Mouse (Mus musculus): Measurements from ENCODE around the gene Plcg2. TPM values are rescaled to one million over a fixed set of nuclear protein-coding genes. Genes with fewer than 3 reads are reported as not detected.

The Plcg2 gene
- polyA plus RNA-seq, 1 experiment from 2014 or later, result 3.4 TPM

DNA sequence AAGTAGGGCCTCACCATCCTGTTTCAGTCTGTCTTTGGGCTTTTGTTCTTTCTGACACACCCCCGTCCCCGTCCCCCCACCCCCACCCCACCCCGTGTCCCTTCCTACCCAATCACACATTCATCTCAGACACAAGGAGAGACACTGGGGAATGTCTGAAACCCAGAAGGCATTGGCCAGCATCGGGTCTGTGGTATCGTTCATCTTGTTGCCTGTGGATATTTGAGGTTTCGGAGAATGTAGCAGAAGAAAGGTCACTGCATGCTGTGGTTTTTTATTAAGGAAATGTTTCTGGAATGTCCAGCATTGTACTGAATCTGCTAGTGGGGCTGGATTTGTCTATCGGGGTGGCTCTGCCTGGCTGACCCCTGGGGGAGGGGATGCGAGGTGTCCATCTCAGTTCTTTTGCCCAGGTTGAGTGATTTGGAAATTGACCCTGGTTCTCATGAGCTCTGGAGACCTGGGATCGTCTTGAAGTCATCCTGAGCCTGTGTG is 78.2 kb downstream of the Plcg2 start:
- WGBS, result 74% methylated on average over 9 of the region's 9 CpGs
- H3K4me2 ChIP-seq (ENCODE audit: low read depth), result no peak overlapping the region
- no peaks in the 10 kb centered on the region for H3K36me3 ChIP-seq (ENCODE audit: control insufficient read depth, insufficient read depth, low read length)
- H3K27me3 ChIP-seq (ENCODE audit: control insufficient read depth, insufficient read depth, low read length), result no peaks in the 10 kb centered on the region
- H3K4me3 ChIP-seq (ENCODE audit: low read depth, low read length), result no peak overlapping the region
- DNase-seq (ENCODE audit: low spot score) (no peak), ATAC-seq (ENCODE audit: insufficient read depth, low FRiP score, low TSS enrichment) (no peak)
- H3K4me1 ChIP-seq (ENCODE audit: control insufficient read depth, insufficient read depth, low read length), result no peaks in the 10 kb centered on the region
- H3K9ac ChIP-seq (ENCODE audit: low read length), result no peak overlapping the region
- H3K27ac ChIP-seq (ENCODE audit: low read depth, low read length), result no peak overlapping the region
- no peaks in the 10 kb centered on the region for H3K9me3 ChIP-seq (ENCODE audit: control insufficient read depth, low read length)

DNA sequence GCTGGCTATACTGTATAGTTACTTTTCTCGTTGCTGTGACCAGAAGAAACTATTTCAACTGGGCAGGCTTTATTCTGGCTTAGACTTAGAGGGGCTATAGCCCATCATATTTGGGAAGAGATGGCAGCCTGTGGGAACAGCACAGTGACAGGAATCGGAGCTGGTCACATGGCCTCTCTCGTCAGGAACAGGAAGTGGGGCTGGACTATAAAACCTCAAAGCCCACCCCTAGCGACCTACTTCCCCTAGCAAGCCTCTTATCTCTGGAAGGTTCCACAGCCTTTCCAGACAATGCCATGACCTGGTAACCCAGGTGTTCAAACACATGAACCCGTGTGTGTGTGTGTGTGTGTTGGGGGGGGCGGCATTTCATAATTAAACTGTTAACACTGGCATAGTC is 79.0 kb downstream of the Plcg2 start:
- no peak for ATAC-seq (ENCODE audit: insufficient read depth, low FRiP score, low TSS enrichment)
- DNase-seq (ENCODE audit: low spot score), result no peak
- H3K9ac ChIP-seq (ENCODE audit: low read length), result no peak overlapping the region
- no peaks in the 10 kb centered on the region for H3K9me3 ChIP-seq (ENCODE audit: control insufficient read depth, low read length)
- H3K36me3 ChIP-seq (ENCODE audit: control insufficient read depth, insufficient read depth, low read length), result no peaks in the 10 kb centered on the region
- no peak overlapping the region for H3K4me3 ChIP-seq (ENCODE audit: low read depth, low read length)
- H3K4me2 ChIP-seq (ENCODE audit: low read depth), result no peak overlapping the region
- H3K4me1 ChIP-seq (ENCODE audit: control insufficient read depth, insufficient read depth, low read length), result no peaks in the 10 kb centered on the region
- H3K27ac ChIP-seq (ENCODE audit: low read depth, low read length), result no peak overlapping the region
- no peaks in the 10 kb centered on the region for H3K27me3 ChIP-seq (ENCODE audit: control insufficient read depth, insufficient read depth, low read length)
- 83% methylated on average over 6 of the region's 6 CpGs for WGBS

DNA sequence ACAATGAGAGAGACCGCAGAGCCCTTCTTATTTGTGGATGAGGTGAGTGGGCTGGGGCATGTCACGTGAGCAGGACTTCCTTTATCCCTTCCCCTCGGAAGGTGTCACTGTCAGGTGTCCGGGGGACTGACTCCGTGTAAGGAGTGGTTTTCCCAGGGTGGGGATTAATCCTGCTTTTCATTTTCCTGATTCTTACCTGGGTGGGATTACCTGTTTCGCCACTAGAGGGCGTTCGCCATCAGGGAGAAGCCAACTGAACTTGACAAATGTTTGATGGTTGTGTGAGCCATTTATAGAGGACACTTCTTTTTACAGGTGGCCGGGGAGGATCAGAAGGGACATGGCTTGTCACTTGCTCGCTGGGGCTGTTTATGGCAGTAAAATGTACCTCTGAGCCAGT is 79.8 kb downstream of the Plcg2 start:
- no peak overlapping the region for H3K27ac ChIP-seq (ENCODE audit: low read depth, low read length)
- WGBS, result 59% methylated on average over 10 of the region's 10 CpGs

DNA sequence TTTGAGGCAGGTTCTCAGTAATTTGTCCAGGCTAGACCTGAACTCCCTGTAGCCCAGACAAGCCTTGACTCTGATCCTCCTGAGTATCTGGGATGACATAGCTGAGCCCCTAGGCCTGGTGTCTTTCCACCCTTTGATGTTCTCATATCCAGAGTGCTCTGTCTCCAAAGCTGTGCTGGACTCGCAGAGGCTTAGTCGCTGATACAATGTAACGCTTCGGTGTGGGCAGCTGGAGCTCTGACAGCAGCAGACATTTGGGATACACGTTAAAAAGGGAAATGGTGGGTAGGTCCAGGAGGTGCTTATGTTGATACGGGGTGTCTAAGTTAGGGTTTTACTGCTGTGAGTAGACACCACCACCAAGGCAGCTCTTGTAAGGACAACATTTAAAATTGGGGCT is 80.8 kb downstream of the Plcg2 start:
- ATAC-seq (ENCODE audit: insufficient read depth, low FRiP score, low TSS enrichment), result no peak
- H3K4me3 ChIP-seq (ENCODE audit: low read depth, low read length), result no peak overlapping the region
- no peaks in the 10 kb centered on the region for H3K4me1 ChIP-seq (ENCODE audit: control insufficient read depth, insufficient read depth, low read length)
- no peaks in the 10 kb centered on the region for H3K36me3 ChIP-seq (ENCODE audit: control insufficient read depth, insufficient read depth, low read length)
- H3K4me2 ChIP-seq (ENCODE audit: low read depth), result no peak overlapping the region
- H3K27ac ChIP-seq (ENCODE audit: low read depth, low read length), result no peak overlapping the region
- no peak for DNase-seq (ENCODE audit: low spot score)
- WGBS, result 90% methylated on average over 6 of the region's 6 CpGs
- no peak overlapping the region for H3K9ac ChIP-seq (ENCODE audit: low read length)
- H3K27me3 ChIP-seq (ENCODE audit: control insufficient read depth, insufficient read depth, low read length), result no peaks in the 10 kb centered on the region
- H3K9me3 ChIP-seq (ENCODE audit: control insufficient read depth, low read length), result no peaks in the 10 kb centered on the region

More for the DNA sequence above, 79.8 kb downstream of the Plcg2 start:
- no peak for ATAC-seq (ENCODE audit: insufficient read depth, low FRiP score, low TSS enrichment)
- Histone ChIP-seq H3K4me2 (ENCODE audit: low read depth) (no peak overlapping the region), H3K36me3 (ENCODE audit: control insufficient read depth, insufficient read depth, low read length) (no peaks in the 10 kb centered on the region), H3K4me3 (ENCODE audit: low read depth, low read length) (no peak overlapping the region), H3K9me3 (ENCODE audit: control insufficient read depth, low read length) (no peaks in the 10 kb centered on the region), H3K4me1 (ENCODE audit: control insufficient read depth, insufficient read depth, low read length) (no peaks in the 10 kb centered on the region), H3K9ac (ENCODE audit: low read length) (no peak overlapping the region), H3K27me3 (ENCODE audit: control insufficient read depth, insufficient read depth, low read length) (no peaks in the 10 kb centered on the region)
- no peak for DNase-seq (ENCODE audit: low spot score)

DNA sequence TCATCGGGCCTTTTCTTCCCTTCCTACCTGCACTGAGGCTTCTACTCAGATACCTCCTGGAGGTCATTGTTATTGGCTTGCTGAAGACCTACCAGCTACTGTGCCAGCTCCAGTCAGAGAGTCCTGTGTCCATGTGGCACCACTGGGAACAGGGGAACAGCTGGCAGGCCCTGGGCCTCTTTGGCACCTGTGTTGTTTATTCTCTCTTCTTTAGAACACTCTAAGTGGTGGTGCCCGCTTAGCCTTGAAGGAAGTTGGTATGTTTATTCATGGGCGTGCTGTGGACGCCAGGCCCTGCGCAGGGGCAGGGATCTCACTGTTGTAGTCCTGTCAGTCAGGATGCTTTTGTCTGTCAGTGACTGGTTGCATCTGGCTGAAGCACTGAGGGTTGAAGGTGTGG is 95.8 kb downstream of the Plcg2 start:
- no peaks in the 10 kb centered on the region for H3K36me3 ChIP-seq (ENCODE audit: control insufficient read depth, insufficient read depth, low read length)
- DNase-seq (ENCODE audit: low spot score) (no peak), ATAC-seq (ENCODE audit: insufficient read depth, low FRiP score, low TSS enrichment) (no peak)
- no peak overlapping the region for H3K9ac ChIP-seq (ENCODE audit: low read length)
- no peaks in the 10 kb centered on the region for H3K9me3 ChIP-seq (ENCODE audit: control insufficient read depth, low read length)
- H3K27ac ChIP-seq (ENCODE audit: low read depth, low read length), result no peak overlapping the region
- 95% methylated on average over 5 of the region's 5 CpGs for WGBS
- no peaks in the 10 kb centered on the region for H3K27me3 ChIP-seq (ENCODE audit: control insufficient read depth, insufficient read depth, low read length)
- no peaks in the 10 kb centered on the region for H3K4me1 ChIP-seq (ENCODE audit: control insufficient read depth, insufficient read depth, low read length)
- no peak overlapping the region for H3K4me3 ChIP-seq (ENCODE audit: low read depth, low read length)
- H3K4me2 ChIP-seq (ENCODE audit: low read depth), result no peak overlapping the region

DNA sequence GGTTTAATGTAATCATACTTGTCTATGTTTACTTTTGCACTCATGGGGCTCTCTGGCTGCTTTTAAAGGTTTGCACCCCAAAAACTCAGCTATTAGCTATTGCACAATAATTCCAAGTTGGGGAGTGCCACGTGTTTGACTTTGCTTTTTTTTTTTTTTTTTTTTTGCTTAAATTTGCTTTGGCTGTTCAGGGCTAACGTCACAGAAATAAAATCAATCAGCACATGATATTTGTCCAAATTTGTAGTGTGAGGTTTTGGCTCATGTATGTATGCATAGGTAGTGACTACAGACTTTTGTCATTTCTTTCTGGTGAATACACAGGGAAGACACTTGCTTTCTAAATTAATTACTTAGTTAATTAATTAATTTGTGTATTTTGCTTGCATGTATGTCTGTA is 96.9 kb downstream of the Plcg2 start:
- no peak overlapping the region for H3K9ac ChIP-seq (ENCODE audit: low read length)
- H3K27ac ChIP-seq (ENCODE audit: low read depth, low read length), result no peak overlapping the region
- no peak overlapping the region for H3K4me3 ChIP-seq (ENCODE audit: low read depth, low read length)
- no peaks in the 10 kb centered on the region for H3K9me3 ChIP-seq (ENCODE audit: control insufficient read depth, low read length)
- H3K36me3 ChIP-seq (ENCODE audit: control insufficient read depth, insufficient read depth, low read length), result no peaks in the 10 kb centered on the region
- ATAC-seq (ENCODE audit: insufficient read depth, low FRiP score, low TSS enrichment), result no peak
- no peaks in the 10 kb centered on the region for H3K27me3 ChIP-seq (ENCODE audit: control insufficient read depth, insufficient read depth, low read length)
- no peak overlapping the region for H3K4me2 ChIP-seq (ENCODE audit: low read depth)
- no peaks in the 10 kb centered on the region for H3K4me1 ChIP-seq (ENCODE audit: control insufficient read depth, insufficient read depth, low read length)
- no peak for DNase-seq (ENCODE audit: low spot score)
- WGBS, result 91% methylated on average over 2 of the region's 2 CpGs

DNA sequence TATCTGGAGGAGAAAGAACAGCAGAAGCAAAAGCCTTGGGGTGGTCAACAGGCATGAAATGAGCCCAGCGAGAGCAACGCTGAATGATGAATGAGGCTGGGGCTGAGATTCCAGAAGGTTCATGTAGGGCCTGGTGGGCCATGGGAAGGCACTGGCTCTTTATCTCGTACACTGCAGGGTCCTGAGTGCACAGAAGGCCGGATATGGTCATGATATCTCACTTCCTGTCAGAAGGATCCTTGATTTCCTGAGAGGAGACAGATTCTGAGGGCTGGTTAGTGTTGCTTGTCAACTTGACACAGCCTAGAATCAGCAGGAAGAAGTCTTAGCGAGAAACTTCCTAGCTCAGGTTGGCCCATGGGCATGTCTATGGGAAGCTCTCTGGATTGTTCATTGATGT is 98.7 kb downstream of the Plcg2 start:
- WGBS, result 91% methylated on average over 5 of the region's 5 CpGs
- no peak overlapping the region for H3K9ac ChIP-seq (ENCODE audit: low read length)
- no peak overlapping the region for H3K4me3 ChIP-seq (ENCODE audit: low read depth, low read length)
- ATAC-seq (ENCODE audit: insufficient read depth, low FRiP score, low TSS enrichment) (no peak), DNase-seq (ENCODE audit: low spot score) (no peak)
- H3K4me2 ChIP-seq (ENCODE audit: low read depth), result no peak overlapping the region
- H3K27ac ChIP-seq (ENCODE audit: low read depth, low read length), result no peak overlapping the region
- no peaks in the 10 kb centered on the region for H3K4me1 ChIP-seq (ENCODE audit: control insufficient read depth, insufficient read depth, low read length)
- H3K9me3 ChIP-seq (ENCODE audit: control insufficient read depth, low read length), result no peaks in the 10 kb centered on the region
- no peaks in the 10 kb centered on the region for H3K27me3 ChIP-seq (ENCODE audit: control insufficient read depth, insufficient read depth, low read length)
- H3K36me3 ChIP-seq (ENCODE audit: control insufficient read depth, insufficient read depth, low read length), result no peaks in the 10 kb centered on the region

DNA sequence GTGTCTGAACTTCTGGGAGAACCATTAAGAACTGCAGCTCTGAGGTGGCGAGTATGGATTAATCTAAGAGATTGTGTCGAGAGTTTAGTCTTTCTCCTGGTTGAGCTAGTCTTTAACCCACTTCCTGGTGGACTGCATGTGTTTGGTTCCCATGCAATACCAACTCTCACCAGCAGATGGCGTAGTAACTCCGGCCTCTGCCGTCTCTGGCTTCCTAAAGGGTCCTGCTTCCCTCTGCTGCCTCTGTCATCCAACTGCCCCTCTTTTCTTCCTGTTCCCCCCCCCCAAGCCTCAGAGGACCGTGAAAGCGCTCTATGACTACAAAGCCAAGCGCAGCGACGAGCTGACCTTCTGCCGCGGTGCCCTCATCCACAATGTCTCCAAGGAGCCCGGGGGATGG is 102.7 kb downstream of the Plcg2 start:
- 82% methylated on average over 13 of the region's 13 CpGs for WGBS
- ATAC-seq (ENCODE audit: insufficient read depth, low FRiP score, low TSS enrichment), result no peak
- H3K9ac ChIP-seq (ENCODE audit: low read length), result no peak overlapping the region

DNA sequence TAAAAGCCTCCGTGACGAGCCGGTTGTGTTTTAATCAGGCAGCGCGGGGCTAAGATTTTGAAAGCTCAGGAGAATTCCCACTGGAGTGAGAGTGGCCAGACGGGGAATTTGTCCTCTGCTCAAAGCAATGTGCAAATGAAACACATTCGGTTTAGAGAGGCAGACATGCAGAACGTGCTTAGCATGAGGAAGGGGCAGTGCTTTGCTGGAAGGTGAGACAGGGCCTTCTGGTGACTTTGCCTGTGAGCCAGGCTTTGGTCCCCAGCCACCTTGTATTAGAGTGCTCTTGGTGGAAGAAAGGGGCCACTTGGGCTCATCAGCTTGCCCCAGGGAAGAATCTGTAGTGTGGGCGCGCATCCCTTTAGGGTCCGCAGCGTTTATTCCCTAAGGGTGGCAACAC is 106.0 kb downstream of the Plcg2 start:
- Histone ChIP-seq H3K27me3 (ENCODE audit: control insufficient read depth, insufficient read depth, low read length) (no peaks in the 10 kb centered on the region), H3K4me1 (ENCODE audit: control insufficient read depth, insufficient read depth, low read length) (no peaks in the 10 kb centered on the region), H3K9me3 (ENCODE audit: control insufficient read depth, low read length) (no peaks in the 10 kb centered on the region), H3K36me3 (ENCODE audit: control insufficient read depth, insufficient read depth, low read length) (no peaks in the 10 kb centered on the region), H3K9ac (ENCODE audit: low read length) (no peak overlapping the region), H3K4me2 (ENCODE audit: low read depth) (no peak overlapping the region), H3K4me3 (ENCODE audit: low read depth, low read length) (no peak overlapping the region), H3K27ac (ENCODE audit: low read depth, low read length) (no peak overlapping the region)
- DNase-seq (ENCODE audit: low spot score), result no peak
- 90% methylated on average over 12 of the region's 12 CpGs for WGBS
- ATAC-seq (ENCODE audit: insufficient read depth, low FRiP score, low TSS enrichment), result no peak

More for the DNA sequence above, 102.7 kb downstream of the Plcg2 start:
- no peaks in the 10 kb centered on the region for H3K27me3 ChIP-seq (ENCODE audit: control insufficient read depth, insufficient read depth, low read length)
- no peak overlapping the region for H3K4me3 ChIP-seq (ENCODE audit: low read depth, low read length)
- H3K4me1 ChIP-seq (ENCODE audit: control insufficient read depth, insufficient read depth, low read length), result no peaks in the 10 kb centered on the region
- DNase-seq (ENCODE audit: low spot score), result no peak
- H3K9me3 ChIP-seq (ENCODE audit: control insufficient read depth, low read length), result no peaks in the 10 kb centered on the region
- no peaks in the 10 kb centered on the region for H3K36me3 ChIP-seq (ENCODE audit: control insufficient read depth, insufficient read depth, low read length)
- no peak overlapping the region for H3K4me2 ChIP-seq (ENCODE audit: low read depth)
- no peak overlapping the region for H3K27ac ChIP-seq (ENCODE audit: low read depth, low read length)
